Mouse (Mus musculus) E14TG2a.4 (cell line): ENCODE data around the gene Cercam.

Experiments used
- H3K27me3 ChIP-seq: 2 replicates; pipeline ENCODE4 v1.6.1; 2014; ENCODE audit warnings: low read length, control low read depth; ENCODE audit not compliant: insufficient read depth
- H3K36me3 ChIP-seq: 2 replicates; pipeline ENCODE4 v1.6.1; 2014; ENCODE audit warnings: low read length, control low read depth; ENCODE audit not compliant: insufficient read depth
- H3K4me1 ChIP-seq: replicated peaks from 2 replicates; pipeline ENCODE4 v1.6.1; 2014; ENCODE audit warnings: low read depth, low read length, control low read depth
- H3K4me3 ChIP-seq: replicated peaks from 2 replicates; pipeline ENCODE4 v1.5.1; 2014; ENCODE audit warnings: mild to moderate bottlenecking, low read length
- H3K9me3 ChIP-seq: 2 replicates; pipeline ENCODE4 v1.6.1; 2014; ENCODE audit warnings: low read length, control low read depth
- CTCF ChIP-seq: conservative IDR thresholded peaks from 2 replicates; pipeline ENCODE4 v1.5.1; 2014; ENCODE audit warnings: low read length
- NANOG ChIP-seq: IDR thresholded peaks from 2 replicates; pipeline ENCODE4 v1.6.1; 2014; ENCODE audit warnings: borderline replicate concordance, low read length, mixed read lengths
- POU5F1 ChIP-seq: IDR thresholded peaks from 2 replicates; pipeline ENCODE4 v1.6.1; 2014; ENCODE audit warnings: low read length, borderline replicate concordance

Cercam gene

DNA sequence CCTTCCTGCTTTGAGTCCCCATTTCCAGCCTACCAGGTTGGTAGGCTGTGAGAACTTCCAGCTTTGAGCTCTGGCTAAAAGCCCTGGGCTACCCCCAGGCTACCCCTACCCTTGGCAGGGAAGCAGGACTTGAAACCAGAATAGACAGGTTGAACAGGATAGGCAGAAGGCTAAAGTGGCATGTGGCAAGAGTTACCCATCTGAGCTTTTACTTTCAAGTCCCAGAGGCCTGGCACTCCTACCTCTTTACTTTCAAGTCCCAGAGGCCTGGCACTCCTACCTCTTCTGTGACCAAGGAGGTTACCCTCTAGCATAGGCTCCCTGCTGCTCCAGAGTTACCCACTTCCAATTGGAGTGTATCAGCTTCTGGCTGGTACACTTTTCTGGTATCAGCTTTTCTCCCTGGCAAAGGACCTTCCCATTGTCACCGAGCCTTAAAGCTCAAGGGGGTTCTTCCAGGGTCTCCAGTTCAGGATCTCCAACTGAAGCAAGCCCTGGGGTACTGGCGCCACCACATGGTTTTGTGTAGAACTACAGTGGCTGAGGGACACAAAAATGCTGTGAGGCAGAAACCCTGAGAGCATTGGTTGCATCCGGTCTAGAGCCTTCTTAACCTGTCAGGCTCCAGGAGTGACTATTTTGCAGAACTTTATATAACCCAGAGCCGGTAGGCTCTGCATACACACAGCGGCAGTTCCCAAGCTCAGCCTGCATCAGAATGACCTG is 10.1 kb upstream of the Cercam start:
- H3K4me1 ChIP-seq: peaks cover 56% of the 10 kb centered on the region
- no peak overlapping the region for H3K4me3 ChIP-seq
- no peak for TF ChIP-seq NANOG
- TF ChIP-seq CTCF: peak; percentile 99
- TF ChIP-seq POU5F1: no peak
- H3K9me3 ChIP-seq: no peaks in the 10 kb centered on the region
- peaks cover 34% of the 10 kb centered on the region for H3K27me3 ChIP-seq
- H3K36me3 ChIP-seq: no peaks in the 10 kb centered on the region

GRCm38 (mm10) chr2:29865125-29865524 is 3.8 kb upstream of the Cercam start:
- no peaks in the 10 kb centered on the region for H3K36me3 ChIP-seq
- no peak overlapping the region for H3K4me3 ChIP-seq
- H3K27me3 ChIP-seq: peaks cover 30% of the 10 kb centered on the region
- TF ChIP-seq POU5F1 (no peak), CTCF (no peak), NANOG (no peak)
- H3K9me3 ChIP-seq: no peaks in the 10 kb centered on the region
- peaks cover 10% of the 10 kb centered on the region for H3K4me1 ChIP-seq

- peaks cover 26% of the 10 kb centered on the region for H3K27me3 ChIP-seq
- peak overlapping the region; percentile 86 for H3K4me3 ChIP-seq
- H3K9me3 ChIP-seq: no peaks in the 10 kb centered on the region
- peaks cover 21% of the 10 kb centered on the region for H3K4me1 ChIP-seq
- peaks cover 23% of the 10 kb centered on the region for H3K36me3 ChIP-seq
- TF ChIP-seq CTCF: no peak
- no peak for TF ChIP-seq NANOG
- TF ChIP-seq POU5F1: no peak
Measured at GRCm38 (mm10) chr2:29869646-29870451, 885 bp downstream of the Cercam start.

- Histone ChIP-seq H3K4me3 (no peak overlapping the region), H3K4me1 (peaks cover 21% of the 10 kb centered on the region), H3K9me3 (no peaks in the 10 kb centered on the region), H3K36me3 (peaks cover 40% of the 10 kb centered on the region), H3K27me3 (peaks cover 21% of the 10 kb centered on the region)
- TF ChIP-seq NANOG: no peak
- no peak for TF ChIP-seq CTCF
- TF ChIP-seq POU5F1: no peak
Measured at GRCm38 (mm10) chr2:29872581-29873295, 3.8 kb downstream of the Cercam start.

GRCm38 (mm10) chr2:29873801-29874200 is 4.8 kb downstream of the Cercam start:
- Histone ChIP-seq H3K27me3 (peaks cover 25% of the 10 kb centered on the region), H3K36me3 (peaks cover 46% of the 10 kb centered on the region)

DNA sequence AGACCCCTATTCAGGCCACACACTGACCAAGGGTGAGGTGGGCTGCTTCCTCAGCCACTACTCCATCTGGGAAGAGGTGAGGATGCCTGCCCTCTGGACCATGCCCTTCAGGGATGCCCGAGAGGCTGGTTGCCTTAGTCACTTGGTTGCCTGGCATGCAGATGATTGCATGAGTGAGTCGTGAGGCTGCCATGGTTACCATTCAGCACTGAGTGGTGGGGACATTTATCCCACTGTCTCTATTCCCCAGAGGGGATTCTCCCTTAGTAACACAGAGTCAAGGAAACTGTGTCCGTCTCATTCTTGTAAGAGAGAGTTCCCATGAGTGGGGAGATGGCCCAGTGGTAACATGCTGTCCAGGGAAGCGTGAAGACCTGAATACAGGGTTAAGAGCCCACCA is 9.1 kb downstream of the Cercam start:
- H3K36me3 ChIP-seq: peaks cover 45% of the 10 kb centered on the region
- H3K9me3 ChIP-seq: 0 out of 2 replicates have a peak, but pooled peaks cover 8% of the 10 kb centered on the region
- peaks cover 29% of the 10 kb centered on the region for H3K4me1 ChIP-seq
- TF ChIP-seq CTCF (no peak), NANOG (no peak), POU5F1 (no peak)
- peaks cover 22% of the 10 kb centered on the region for H3K27me3 ChIP-seq
- no peak overlapping the region for H3K4me3 ChIP-seq

More at GRCm38 (mm10) chr2:29873801-29874200, 4.8 kb downstream of the Cercam start:
- TF ChIP-seq CTCF: no peak
- TF ChIP-seq NANOG: no peak
- TF ChIP-seq POU5F1: no peak
- Histone ChIP-seq H3K4me3 (no peak overlapping the region), H3K9me3 (no peaks in the 10 kb centered on the region), H3K4me1 (peaks cover 21% of the 10 kb centered on the region)

DNA sequence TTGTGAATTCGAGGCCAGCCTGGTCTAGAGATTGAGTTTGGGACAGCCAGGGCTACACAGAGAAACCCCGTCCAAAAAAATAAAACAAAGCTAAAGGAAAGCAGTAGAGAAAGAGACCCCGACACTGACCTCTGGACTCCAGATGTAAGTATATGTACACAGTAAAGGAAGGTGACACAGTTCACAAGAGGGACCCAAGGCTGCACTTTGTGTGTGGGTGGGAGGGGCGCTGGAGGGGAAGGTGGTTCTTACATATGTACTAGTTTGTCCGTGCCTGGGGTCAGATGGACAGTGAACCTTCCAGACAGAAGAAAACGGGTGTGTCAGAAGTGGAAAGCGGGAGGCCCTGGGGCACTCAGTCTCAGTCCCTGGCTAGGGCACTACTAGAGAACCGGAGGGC is 10.2 kb downstream of the Cercam start:
- Histone ChIP-seq H3K36me3 (peaks cover 36% of the 10 kb centered on the region), H3K9me3 (0 out of 2 replicates have a peak, but pooled peaks cover 8% of the 10 kb centered on the region), H3K4me3 (0 out of 2 replicates have a peak overlapping the region, but pooled peaks have one; percentile 10), H3K27me3 (peaks cover 22% of the 10 kb centered on the region), H3K4me1 (peaks cover 33% of the 10 kb centered on the region)
- TF ChIP-seq NANOG: no peak
- TF ChIP-seq CTCF: no peak
- TF ChIP-seq POU5F1: no peak

GRCm38 (mm10) chr2:29879964-29880830 is 11.2 kb downstream of the Cercam start:
- peaks cover 31% of the 10 kb centered on the region for H3K36me3 ChIP-seq
- H3K4me3 ChIP-seq: peak overlapping the region; percentile 23; the same call in 1 of the 2 replicates
- 0 out of 2 replicates have a peak, but pooled peaks cover 8% of the 10 kb centered on the region for H3K9me3 ChIP-seq
- peaks cover 19% of the 10 kb centered on the region for H3K27me3 ChIP-seq
- peaks cover 33% of the 10 kb centered on the region for H3K4me1 ChIP-seq
- TF ChIP-seq NANOG (no peak), POU5F1 (no peak), CTCF (no peak)
